Mouse (Mus musculus) adrenal gland, postnatal 14 days (tissue): ENCODE measurements around the gene Mrpl10. TPM values are rescaled to one million over a fixed set of nuclear protein-coding genes. Genes with fewer than 3 reads are reported as not detected.

Experiments
- DNase-seq: peaks from one replicate; pipeline ENCODE4 v3.0.0; 2021; ENCODE audit warnings: mixed read lengths
- microRNA-seq, 2 experiments: library from miRNA; unstranded; fragments of <30 nt; microRNA quantifications; one replicate each; pipeline ENCODE4 v1.2.0; 2021
- total RNA-seq: library from RNA; stranded (reverse); gene quantifications from 2 replicates; pipeline ENCODE4 v1.2.3, GENCODE M21; 2021

Gene Mrpl10
- total RNA-seq, 1 experiment from 2014 or later: 124 TPM

DNA sequence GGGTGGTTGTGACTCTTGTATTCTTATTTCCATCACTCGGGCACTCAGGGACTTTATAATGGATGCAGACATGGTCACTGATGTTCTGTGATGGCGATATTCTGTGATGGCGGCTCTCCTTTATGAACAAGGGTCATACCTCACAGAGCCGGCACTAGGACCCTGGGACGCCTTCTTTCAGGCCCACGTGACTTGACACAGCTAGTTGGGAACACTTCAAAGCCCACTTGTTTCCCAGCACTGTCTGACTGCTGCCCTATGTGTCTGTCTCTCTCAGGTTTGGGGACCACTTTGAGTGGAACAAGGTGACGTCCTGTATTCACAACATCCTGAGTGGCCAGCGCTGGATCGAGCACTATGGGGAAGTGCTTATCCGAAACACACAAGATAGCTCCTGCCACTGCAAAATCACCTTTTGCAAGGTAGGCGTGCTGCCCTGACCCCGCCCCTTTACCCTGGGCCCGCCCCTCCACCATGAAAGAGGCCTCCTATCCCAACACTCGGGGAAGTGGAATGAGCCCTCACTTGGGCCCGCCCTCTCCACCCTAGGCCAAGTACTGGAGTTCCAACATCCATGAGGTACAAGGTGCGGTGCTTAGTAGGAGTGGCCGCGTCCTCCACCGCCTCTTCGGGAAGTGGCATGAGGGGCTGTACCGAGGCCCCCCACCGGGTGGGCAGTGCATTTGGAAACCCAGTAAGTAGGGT lies 25.4 kb downstream of the Mrpl10 start:
- no peak for DNase-seq

DNA sequence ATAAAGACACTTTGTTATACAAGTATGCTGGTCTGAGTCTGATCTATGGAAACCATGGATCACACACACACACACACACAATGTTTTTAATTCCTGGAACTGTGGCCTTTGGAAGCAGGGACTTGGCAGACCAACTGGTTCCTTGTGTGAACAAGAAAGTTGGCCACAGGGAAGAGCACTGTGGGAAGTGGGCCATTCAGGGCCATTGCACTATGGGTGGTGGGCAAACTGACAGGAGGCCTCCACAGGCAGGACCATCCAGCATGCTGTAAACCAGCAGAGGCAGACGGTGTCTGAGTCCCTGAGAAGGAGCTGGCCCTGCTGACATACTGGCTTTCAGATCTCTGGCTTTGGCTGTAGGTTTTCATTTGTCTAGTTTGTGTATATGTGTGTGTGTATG lies 28.0 kb downstream of the Mrpl10 start:
- no peak for DNase-seq

DNA sequence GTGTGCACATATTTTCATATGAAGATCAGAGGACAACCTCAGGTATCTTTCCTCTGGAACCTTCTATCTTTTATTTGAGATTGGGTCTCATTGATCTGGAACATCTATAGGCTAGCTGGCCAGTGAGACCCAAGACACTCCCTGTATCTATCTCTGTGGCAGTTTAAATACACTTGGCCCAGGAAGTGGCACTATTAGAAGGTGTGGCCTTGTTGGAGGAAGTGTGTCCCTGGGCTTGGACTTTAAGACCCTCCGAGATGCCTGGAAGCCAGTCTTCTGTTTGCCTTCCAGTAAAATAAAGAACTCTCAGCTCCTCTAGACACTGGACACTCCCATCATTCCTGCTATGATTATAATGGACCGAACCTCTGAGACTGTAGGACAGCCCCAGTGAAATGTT lies 28.4 kb downstream of the Mrpl10 start:
- no peak for DNase-seq

DNA sequence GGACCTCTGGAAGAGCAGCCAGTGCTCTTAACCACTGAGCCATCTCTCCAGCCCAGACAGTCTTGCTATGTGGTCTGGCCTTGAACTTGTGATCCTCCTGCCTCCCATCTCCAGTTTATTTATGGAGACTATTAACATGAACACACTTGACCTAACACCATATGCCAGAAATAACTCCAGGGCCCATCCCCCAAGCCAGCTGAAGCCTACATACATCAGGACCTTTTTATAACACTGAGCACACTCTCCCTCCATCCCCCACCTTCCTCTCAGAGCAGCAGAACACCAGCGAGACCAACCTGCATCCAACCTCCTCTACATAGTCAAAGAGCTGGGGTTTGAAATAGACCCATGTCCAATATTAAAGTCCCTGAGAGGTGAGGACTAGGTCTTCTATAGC lies 29.8 kb downstream of the Mrpl10 start:
- DNase-seq: no peak

DNA sequence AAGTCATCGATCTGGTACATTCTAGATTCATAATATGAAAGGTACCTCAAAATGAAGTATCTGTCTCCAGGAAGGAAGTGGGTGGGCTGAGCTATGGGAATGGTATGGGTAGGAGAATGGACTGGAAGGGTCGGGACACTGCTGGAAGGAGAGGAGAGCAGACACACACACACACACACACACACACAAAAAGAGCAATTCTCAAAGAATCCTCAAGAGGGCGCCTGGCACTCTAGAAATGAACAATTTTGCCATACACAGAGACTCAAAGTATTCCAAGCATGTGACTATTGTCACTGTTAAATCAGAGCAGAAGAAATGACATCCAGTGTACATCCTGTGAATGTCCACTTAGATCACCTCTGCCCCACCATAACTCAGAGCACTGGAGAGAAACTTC lies 31.2 kb downstream of the Mrpl10 start:
- peak; percentile 62 for DNase-seq

DNA sequence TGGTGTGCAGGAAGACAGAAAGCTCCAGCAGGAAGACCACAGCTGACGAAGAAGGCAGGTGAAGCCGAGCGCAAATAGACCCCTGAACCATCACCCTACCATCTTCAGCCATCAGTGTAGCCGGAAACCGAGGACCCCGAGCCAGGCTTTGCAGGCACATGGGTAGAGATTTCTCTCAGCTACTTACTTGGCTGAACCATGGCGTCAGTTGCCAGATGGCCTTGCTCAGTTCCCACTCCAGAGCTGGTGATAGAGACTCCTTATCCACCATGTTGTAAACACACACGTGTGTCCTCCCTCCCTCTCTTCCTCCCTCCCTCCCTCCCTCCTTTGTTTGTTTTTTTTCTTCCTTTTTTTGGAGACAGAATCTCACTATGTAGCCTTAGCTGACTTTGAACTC lies 32.9 kb downstream of the Mrpl10 start:
- DNase-seq: no peak

DNA sequence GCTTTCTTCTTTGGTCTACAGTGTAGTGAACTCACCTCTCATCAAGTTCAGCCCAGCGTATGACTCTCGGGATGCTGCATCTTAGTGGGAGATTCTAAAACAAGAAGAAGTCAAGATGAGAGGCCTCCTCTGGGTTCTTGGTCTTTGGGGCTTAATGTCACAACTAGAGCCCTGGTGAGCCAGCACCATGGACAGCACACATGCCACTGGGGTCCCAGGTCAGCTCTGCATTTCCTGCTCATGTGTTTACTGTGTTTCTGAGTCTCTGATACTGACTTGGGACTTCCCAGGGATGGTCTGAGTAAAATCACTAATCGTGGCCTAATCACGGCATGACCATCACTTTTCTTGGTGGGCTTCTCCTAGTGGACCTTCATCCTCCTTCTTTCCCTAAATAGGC lies 37.4 kb downstream of the Mrpl10 start:
- DNase-seq: peak; percentile 42

DNA sequence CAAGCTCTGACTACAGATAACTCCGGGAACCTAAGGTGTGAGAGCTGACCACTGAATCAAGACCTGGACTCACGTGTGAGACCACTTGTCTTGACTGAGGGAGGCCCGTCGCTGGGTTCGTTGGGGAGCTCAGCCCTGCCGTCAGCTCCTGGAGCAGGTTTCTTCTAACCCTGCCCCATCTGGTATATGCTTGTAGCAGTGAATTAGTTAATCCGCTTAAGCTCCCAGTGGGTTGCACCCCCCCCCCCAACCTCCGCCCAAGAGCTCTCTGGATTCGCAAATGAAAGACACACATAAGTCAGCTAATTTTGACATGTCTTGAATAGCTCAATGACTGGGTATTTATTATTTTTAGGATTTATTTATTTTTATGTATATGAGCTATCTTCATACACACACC lies 38.9 kb downstream of the Mrpl10 start:
- no peak for DNase-seq

DNA sequence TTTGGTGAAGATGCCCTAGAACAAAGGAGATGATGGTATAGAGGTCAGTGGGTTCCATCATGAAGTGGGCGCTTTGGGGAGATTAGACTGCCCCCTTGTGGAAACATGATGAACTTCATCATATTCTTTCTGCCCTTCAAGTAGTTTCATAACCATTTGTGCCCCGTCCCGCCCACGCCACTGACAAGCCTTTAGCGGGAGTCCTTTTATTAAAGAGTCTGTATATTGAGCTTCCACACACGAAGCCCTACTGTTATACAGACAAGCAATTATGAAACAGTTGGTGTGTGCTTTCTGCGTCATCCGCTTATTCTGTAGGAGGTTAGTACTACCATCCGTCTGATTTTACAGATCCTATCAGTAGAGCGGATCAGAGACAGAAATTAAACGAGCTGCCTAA lies 41.6 kb downstream of the Mrpl10 start:
- peak; percentile 77 for DNase-seq

DNA sequence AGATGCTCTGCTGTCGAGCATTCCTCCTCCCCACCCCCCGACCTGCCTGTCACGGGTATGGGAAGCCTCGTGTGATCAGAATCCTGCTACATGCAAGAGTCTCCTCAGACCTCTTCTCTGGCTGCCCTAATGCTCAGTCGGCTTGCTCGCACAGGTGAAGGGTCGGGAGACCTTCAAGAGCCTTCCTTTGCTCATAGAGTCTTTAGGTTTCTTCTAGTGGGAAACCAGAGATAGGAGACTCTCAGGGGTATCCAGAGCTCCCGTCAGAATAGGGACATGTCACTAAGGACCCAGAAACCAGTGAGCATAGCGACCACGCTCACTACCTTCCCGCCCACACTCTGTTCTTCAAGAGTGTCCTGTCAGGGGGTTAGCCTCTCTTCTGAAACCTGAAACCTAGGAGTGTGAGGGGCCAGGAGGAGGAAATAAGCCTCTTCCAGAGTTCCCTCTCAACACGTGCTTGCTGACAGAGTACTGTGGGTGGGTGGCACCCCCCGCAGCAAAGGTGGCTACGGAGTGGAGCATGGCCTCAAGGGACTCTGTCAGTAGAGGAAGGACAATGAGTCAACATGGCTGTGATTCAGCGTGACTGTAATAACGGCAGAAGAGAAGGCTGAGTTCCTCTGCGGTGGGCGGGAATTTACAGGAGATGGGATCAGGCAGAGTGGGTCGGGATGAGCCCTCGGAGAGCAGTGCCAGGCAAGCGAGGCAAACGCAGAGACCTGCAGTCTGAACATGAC lies 42.2 kb downstream of the Mrpl10 start:
- peak; percentile 70 for DNase-seq

DNA sequence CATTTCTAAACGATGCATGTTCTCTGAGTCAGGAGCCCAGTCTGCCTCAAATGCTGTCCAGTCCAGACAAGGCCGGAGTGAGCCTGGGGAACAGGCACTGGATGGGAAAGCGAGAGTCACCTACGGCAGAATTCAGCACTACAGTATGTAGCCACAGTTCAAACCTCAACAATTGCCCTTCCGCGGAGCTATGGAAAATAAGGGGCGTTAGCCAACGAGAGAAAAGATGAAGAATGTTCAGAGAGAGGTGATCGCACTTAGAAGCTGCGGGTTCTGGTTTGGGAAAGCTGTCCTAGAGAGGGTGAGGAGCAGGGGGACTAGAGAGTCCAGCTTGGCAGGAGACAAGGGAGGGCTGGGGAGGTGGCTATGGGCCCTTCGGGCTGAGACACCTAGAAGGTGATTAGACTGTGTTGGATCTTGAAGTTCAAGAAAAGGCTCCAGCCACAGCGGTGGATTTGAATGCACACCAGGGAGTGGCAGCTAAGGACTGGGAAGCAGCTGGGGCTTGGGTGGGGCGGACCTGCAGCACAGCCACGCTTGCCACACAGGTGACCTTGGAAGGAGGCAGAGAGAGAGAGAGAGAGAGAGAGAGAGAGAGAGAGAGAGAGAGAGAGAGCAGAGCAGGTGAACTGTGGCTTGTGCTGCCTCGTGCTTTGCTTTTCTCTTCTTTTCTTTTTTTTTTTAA lies 43.6 kb downstream of the Mrpl10 start:
- DNase-seq: no peak

DNA sequence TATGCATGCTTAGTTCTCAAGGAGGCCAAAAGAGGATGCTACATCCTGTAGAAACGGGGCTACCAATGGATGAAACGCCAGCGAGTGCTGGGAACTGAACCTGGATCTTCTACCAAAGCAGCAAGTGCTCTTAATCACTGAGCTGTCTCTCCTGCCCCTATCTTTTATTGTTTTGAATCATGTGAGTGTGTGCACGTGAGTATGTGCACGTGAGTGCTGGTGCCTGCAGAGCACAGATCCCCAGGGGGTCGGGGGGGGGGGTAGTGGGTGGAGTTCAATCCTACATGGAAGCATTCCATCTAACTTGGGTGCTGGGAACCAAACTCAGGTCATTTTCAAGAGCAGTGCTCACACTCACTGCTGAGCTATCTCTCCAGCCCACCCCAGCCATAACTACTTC lies 45.0 kb downstream of the Mrpl10 start:
- no peak for DNase-seq

DNA sequence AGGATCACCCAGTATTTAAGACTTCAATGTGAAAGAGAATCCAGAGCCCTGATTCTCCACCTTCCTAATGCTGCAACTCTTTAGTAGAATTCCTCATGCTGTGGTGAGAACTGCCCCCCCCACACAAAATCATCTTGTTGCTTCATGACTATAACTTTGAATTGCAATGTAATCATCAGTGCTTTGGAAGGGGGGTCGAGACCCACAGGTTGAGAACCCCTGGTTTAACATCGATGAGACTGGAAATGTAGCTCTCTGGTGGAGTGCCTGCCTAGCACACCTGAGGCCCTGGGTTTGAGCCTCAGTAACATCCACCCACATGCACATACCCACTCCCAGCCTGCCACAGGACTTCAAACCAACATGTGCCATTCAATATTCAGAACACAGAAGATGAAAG lies 53.2 kb downstream of the Mrpl10 start:
- no peak for DNase-seq

DNA sequence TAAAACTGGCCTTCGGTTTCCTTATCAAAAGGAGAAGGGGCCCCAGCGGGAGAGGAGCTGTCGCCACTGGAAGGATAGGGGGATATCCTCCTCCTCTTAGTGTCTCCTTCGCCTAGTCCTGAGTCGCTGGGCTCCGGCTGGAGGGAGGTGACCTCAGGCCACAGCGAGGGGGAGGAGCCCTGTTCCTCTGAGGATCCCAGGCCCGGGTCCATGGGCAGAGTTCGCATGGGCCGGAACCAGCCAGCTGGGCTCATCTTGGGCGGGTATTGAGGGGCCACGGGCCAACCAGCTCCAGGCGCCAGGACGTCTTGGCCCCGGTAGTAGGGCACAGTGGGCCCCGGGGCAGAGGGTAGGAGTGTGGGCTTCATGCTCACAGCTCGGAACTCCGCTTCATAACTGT lies 57.4 kb downstream of the Mrpl10 start:
- peak; percentile 54 for DNase-seq

Small RNA genes lying within 50 kb of the gene (microRNA-seq; reads per million reads assigned to microRNA genes)
- gene Mir8103: 0 to 1.1 reads per million in 2 experiments

Other genes with a start within 250 kb of the Mrpl10 start
- gene Nfe2l1, start 211.6 kb upstream of the Mrpl10 start, total RNA-seq: 362 and 371 TPM in 2 replicates
- 39.8 and 43.7 TPM in 2 replicates for gene Copz2, start 191.7 kb upstream of the Mrpl10 start, total RNA-seq
- gene Cdk5rap3, start 125.1 kb upstream of the Mrpl10 start, total RNA-seq: 48.6 and 49.9 TPM in 2 replicates
- 0.37 TPM in 1 of 2 replicates, not detected in the other for gene Prr15l, start 113.5 kb upstream of the Mrpl10 start, total RNA-seq
- 28.3 and 31.9 TPM in 2 replicates for gene Pnpo, start 97.6 kb upstream of the Mrpl10 start, total RNA-seq
- 15.5 and 18.3 TPM in 2 replicates for gene Sp2, start 58.6 kb upstream of the Mrpl10 start, total RNA-seq
- 0.22 and 0.30 TPM in 2 replicates for gene Sp6, start 28.2 kb upstream of the Mrpl10 start, total RNA-seq
- gene Scrn2, start 11.6 kb upstream of the Mrpl10 start, total RNA-seq: 15.9 and 18.3 TPM in 2 replicates
- gene Lrrc46, start 153 bp upstream of the Mrpl10 start, total RNA-seq: 0.93 and 0.94 TPM in 2 replicates
- gene Osbpl7, start 9.1 kb downstream of the Mrpl10 start, total RNA-seq: 8.0 and 10.1 TPM in 2 replicates
- gene Tbx21, start 73.8 kb downstream of the Mrpl10 start, total RNA-seq: 0.33 and 0.56 TPM in 2 replicates
- 17.6 and 22.9 TPM in 2 replicates for gene Tbkbp1, start 109.9 kb downstream of the Mrpl10 start, total RNA-seq
- gene Kpnb1, start 146.3 kb downstream of the Mrpl10 start, total RNA-seq: 123 and 138 TPM in 2 replicates
- gene Npepps, start 239.1 kb downstream of the Mrpl10 start, total RNA-seq: 73.2 and 74.2 TPM in 2 replicates